Mouse (Mus musculus) fibroblast of lung, adult 2 months (primary cell): ENCODE data around the gene Fn1.

Source experiments
- DNase-seq: peaks from one replicate; pipeline ENCODE4 v3.0.0-alpha.2; 2011; ENCODE audit warnings: low read depth

The Fn1 gene

GRCm38 (mm10) chr1:71605751-71606150, 47.2 kb downstream of the Fn1 start:
- no peak for DNase-seq

- no peak for DNase-seq
Observed at GRCm38 (mm10) chr1:71595365-71595764, 57.6 kb downstream of the Fn1 start.

GRCm38 (mm10) chr1:71594268-71594667, 58.7 kb downstream of the Fn1 start:
- DNase-seq: no peak

- DNase-seq: no peak
Observed at GRCm38 (mm10) chr1:71593184-71593583, 59.8 kb downstream of the Fn1 start.

- DNase-seq: no peak
Observed at GRCm38 (mm10) chr1:71590038-71590437, 63.0 kb downstream of the Fn1 start.

GRCm38 (mm10) chr1:71586658-71587057, 66.3 kb downstream of the Fn1 start:
- DNase-seq: no peak

- no peak for DNase-seq
Observed at GRCm38 (mm10) chr1:71583900-71584299, 69.1 kb downstream of the Fn1 start.

GRCm38 (mm10) chr1:71583302-71583701, 69.7 kb downstream of the Fn1 start:
- DNase-seq: no peak

- no peak for DNase-seq
Observed at GRCm38 (mm10) chr1:71580408-71580807, 72.6 kb downstream of the Fn1 start.

GRCm38 (mm10) chr1:71579526-71579925, 73.5 kb downstream of the Fn1 start:
- DNase-seq: peak; percentile 49

- DNase-seq: no peak
Observed at GRCm38 (mm10) chr1:71576837-71577236, 76.2 kb downstream of the Fn1 start.

- no peak for DNase-seq
Observed at GRCm38 (mm10) chr1:71575987-71576386, 77.0 kb downstream of the Fn1 start.

- DNase-seq: no peak
Observed at GRCm38 (mm10) chr1:71570116-71570515, 82.9 kb downstream of the Fn1 start.

- no peak for DNase-seq
Observed at GRCm38 (mm10) chr1:71567884-71568605, 85.0 kb downstream of the Fn1 start.

GRCm38 (mm10) chr1:71564291-71564690, 88.7 kb downstream of the Fn1 start:
- no peak for DNase-seq

GRCm38 (mm10) chr1:71560626-71561025, 92.4 kb downstream of the Fn1 start:
- DNase-seq: no peak

- peak; percentile 79 for DNase-seq
Observed at GRCm38 (mm10) chr1:71556688-71557612, 96.0 kb downstream of the Fn1 start, which contains the start of gene Atic. Atic (plus strand) TSS chr1:71557150.

- no peak for DNase-seq
Observed at GRCm38 (mm10) chr1:71550626-71551195, 102.3 kb downstream of the Fn1 start.

GRCm38 (mm10) chr1:71540437-71540836, 112.6 kb downstream of the Fn1 start:
- DNase-seq: no peak

- no peak for DNase-seq
Observed at GRCm38 (mm10) chr1:71539641-71540040, 113.4 kb downstream of the Fn1 start.
